Mouse (Mus musculus): ENCODE measurements around the gene Metrn.

Metrn gene

GRCm38 (mm10) chr17:25831451-25832281 is 34.7 kb upstream of the Metrn start:
- no peak for DNase-seq (ENCODE audit: extremely low spot score)

GRCm38 (mm10) chr17:25830806-25831431 is 34.0 kb upstream of the Metrn start:
- DNase-seq (ENCODE audit: extremely low spot score), result no peak

- no peak for DNase-seq (ENCODE audit: extremely low spot score)
Measured at GRCm38 (mm10) chr17:25830200-25830753, 33.3 kb upstream of the Metrn start.

DNA sequence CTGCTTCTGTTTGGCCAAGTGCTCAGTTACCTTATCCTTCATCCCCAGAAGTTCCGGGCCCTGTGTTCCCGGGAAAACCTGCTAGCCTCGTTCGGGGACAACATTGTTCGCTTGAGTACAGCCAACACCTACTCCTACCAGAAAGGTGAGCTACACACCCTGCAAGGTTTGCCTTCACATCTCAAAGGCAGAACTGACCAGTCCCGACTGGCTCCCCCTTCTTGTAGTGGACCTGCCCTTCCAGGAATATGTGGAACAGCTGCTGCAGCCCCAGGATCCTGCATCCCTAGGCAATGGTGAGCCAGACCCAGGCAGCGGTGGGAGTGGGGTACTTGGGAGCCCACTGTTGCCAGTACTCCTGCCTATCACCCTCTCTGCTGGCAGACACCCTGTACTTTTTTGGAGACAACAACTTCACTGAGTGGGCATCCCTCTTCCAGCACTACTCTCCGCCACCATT is 32.7 kb upstream of the Metrn start:
- DNase-seq (ENCODE audit: extremely low spot score), result no peak

DNA sequence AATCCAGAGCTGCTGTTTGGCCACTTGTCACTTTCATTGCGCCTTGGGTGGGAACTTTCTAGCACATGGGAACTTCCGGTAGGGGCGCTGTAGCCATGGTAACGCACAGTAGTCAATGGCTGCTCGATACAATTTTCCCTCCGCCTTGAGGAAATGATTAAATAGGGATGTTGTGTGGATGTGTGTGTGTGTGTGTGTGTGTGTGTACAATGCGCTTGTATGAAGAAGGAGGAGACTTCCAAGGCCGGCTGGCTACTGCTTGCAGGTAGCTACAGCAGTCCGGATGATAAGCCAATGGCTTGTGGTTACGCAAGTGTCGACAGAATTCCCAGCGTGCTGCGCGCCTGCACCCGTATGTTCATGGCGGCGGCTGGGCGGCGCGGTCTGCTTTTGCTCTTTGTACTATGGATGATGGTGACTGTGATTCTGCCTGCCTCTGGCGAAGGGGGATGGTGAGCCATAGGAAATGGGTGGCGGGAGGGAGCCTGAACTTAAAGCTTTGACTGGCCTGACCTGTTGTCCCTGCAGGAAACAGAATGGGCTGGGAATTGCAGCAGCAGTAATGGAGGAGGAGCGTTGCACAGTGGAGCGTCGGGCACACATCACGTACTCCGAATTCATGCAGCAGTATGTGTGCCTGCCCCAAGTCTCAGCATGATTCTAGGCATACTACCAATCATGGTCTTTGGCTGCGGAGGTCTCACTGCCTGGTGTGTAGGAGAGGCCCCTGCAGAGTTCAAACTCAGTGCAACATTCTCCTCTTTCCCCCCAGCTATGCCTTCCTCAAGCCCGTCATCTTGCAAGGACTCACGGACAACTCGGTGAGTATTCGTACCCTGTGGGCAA is 32.0 kb upstream of the Metrn start, which contains the start of gene Jmjd8:
Jmjd8 (plus strand) TSS at position 156 of the 846 bp plus-strand sequence.
- DNase-seq (ENCODE audit: extremely low spot score), result peak; percentile 86

GRCm38 (mm10) chr17:25828223-25828594 is 31.3 kb upstream of the Metrn start:
- no peak for DNase-seq (ENCODE audit: extremely low spot score)

- no peak for DNase-seq (ENCODE audit: extremely low spot score)
Measured at GRCm38 (mm10) chr17:25827546-25828222, 30.7 kb upstream of the Metrn start.

GRCm38 (mm10) chr17:25827011-25827410 is 30.1 kb upstream of the Metrn start:
- DNase-seq (ENCODE audit: extremely low spot score), result no peak

- DNase-seq (ENCODE audit: extremely low spot score), result no peak
Measured at GRCm38 (mm10) chr17:25825984-25826570, 29.1 kb upstream of the Metrn start.

- no peak for DNase-seq (ENCODE audit: extremely low spot score)
Measured at GRCm38 (mm10) chr17:25825311-25825710, 28.4 kb upstream of the Metrn start.

DNA sequence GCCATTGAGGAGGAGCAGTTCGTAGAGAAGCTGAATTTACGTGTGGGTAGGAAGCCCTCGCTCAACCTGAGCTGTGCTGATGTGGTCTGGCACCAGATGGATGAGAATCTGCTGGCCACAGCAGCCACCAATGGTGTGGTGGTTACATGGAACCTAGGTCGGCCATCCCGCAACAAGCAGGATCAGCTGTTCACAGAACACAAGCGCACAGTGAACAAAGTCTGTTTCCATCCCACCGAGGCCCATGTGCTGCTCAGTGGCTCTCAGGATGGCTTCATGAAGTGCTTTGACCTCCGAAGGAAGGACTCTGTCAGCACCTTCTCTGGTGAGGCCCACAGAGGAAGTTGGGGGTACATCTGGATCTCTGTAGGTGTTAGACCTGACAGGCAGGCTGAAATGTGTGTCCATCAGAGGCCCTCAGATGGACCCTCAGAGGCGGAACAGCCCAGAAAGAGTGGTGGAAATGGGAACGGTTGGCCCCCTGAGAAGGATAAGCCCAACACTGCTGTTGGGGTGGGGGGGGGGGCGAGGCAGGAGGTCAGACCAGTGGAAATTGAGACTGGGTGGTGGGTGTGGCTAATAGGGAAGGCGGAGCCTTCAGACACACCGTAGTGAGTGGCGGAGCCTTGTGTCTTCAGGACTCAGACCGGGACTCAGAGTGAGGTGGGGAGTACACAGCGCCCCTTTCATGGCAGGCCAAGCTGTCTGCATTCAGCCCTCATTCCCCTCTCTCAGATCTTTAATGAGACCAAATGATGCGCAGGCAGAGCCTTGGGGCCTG is 27.6 kb upstream of the Metrn start:
- DNase-seq (ENCODE audit: extremely low spot score), result no peak

DNA sequence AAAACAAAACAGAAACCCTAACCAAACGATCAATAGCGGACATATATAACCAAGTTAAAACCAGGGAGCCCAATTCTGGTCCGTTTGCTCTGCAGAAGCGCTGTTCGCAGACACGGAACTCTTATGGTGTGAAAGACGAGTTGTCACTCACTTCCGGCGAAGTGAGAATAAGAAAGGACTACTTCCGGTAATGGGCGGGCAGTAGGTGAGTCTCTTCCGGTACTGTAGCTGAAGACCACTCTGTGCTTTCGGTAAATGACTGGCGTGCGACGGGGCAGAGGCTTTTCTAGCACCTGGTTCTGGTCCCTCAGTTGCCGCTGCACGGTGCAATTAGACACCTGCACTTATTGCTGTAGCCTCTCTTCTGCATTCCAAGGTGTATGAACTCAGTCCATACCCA is 26.5 kb upstream of the Metrn start, which contains the start of gene Wdr24:
Wdr24 (plus strand) TSS at position 176 of the 400 bp plus-strand sequence.
- peak; percentile 83 for DNase-seq (ENCODE audit: extremely low spot score)

GRCm38 (mm10) chr17:25818851-25819780 is 22.2 kb upstream of the Metrn start:
- no peak for DNase-seq (ENCODE audit: extremely low spot score)

- DNase-seq (ENCODE audit: extremely low spot score), result no peak
Measured at GRCm38 (mm10) chr17:25817662-25818061, 20.7 kb upstream of the Metrn start.

DNA sequence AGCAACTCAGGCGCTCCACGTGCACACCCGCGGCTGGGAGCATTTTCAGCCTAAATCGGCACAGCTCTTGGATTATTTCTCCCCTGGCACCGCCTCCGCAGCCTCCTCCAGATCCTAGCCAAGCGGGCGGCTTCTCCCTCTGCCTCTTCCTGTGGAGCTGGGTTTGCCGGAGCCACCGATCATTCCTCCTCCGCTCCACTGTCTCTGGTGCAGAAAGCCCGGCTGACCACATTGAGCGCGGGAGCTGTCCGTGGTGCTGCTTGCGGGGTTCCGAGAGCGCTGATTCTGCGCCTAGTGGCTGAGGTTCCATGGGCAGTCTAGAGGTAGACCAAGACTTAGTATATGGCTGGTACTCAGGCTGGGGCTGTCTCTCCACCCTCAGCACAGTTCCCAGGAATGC is 16.5 kb upstream of the Metrn start:
- DNase-seq (ENCODE audit: extremely low spot score), result peak; percentile 92

- DNase-seq (ENCODE audit: extremely low spot score), result no peak
Measured at GRCm38 (mm10) chr17:25810890-25811289, 14.0 kb upstream of the Metrn start.

DNA sequence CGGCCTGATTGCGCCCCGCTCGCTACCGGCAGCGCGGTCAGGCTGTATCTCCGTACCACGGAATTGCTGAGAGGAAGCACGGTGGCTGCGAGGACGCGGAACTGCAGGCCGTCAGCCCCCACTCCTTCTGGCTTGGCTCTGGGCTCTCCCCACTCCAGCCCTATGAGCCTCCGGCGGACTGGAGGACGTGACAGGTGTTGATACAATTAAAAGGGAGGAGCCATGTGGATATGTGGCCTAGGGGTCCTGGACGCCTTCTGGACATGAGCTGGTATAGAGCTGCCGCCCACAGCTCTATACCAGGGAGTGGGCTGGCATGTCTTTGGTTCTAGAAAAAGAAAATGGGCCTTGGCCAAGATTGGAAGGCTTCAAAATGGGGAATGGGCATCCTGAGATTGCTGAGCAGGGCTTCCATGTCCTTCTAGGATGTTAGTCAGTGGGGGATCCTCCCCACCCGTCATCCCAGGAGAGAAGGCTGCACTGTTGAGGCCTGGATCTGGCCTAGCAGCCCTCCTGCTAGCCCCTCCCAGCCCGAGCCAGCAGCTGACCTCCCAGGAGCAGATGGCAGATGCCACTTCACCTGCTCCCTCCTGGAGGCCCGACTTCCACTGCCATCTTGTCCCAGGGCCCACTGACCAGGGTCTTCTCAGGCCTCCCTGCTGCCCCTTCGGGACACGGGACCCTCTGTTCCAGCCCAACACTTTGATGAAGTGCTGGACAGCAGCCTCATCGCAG is 12.8 kb upstream of the Metrn start:
- DNase-seq (ENCODE audit: extremely low spot score), result peak; percentile 29
